Mouse (Mus musculus): ENCODE data around the gene Exph5. TPM values are rescaled to one million over a fixed set of nuclear protein-coding genes. Genes with fewer than 3 reads are reported as not detected.

The Exph5 gene
- total RNA-seq, 2 experiments from 2014 or later: 26.8 to 29.0 TPM

DNA sequence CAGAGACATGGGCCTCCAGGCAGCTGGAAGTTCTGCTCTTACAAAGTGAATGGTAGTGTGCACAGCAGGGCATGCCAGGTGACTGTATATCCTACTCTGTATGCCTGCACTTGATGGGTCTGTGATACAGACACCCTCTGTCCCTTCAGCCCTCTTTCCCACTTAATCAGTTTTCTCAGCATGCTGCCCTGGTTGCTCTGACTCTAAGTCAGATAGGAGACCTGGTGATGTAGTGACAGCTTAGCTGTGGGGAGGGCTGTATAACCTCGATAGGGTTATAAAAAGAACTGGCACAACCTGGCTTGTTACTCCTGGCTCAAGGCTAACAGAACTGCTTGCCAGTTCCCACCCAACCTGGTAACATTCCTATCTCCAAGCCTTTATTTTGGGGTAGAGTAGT is 47.7 kb downstream of the Exph5 start:
- intact Hi-C loops (cut with DNase I): no loop called here

DNA sequence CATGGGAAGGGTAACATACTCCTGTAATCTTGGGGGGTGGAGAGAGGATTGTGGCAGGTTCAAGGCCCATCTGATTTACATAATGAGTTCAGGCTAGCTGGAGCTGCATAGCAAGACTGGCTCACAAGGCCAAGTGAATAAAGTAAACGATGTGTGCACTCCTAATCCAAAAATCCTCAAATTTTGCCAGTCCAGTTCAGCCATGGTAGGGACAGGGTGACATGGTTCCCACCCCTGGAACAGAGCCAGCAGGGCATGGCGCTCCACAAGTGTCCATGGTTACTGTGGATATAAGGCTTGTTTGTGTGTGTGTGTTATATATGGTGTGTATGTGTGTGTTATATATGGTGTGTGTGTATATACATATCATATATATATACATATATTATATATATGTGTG is 48.9 kb downstream of the Exph5 start:
- DNase-seq (ENCODE audit: low spot score in 2 of 2): no peak
- intact Hi-C loops (cut with DNase I): no loop called here

More for the DNA sequence above, 47.7 kb downstream of the Exph5 start:
- no peak for DNase-seq (ENCODE audit: low spot score in 2 of 2)

DNA sequence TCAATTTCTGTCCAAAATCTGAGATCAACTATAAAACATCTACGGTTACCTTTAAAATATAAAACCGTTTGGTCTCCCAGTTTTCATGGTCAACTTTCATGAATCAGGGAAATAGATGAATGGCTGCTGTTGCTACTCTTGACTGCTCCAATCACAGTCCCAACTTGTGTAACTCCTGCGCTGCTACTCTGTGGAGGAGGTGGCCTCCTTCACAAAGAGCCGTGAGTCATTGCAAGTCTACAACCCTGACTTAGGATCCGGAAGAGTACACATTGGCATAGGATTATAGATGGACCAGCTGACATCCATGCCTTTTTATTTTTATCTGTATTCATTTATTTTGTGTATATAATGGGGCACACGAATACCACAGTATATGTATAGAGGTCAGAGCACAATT is 50.4 kb downstream of the Exph5 start:
- DNase-seq (ENCODE audit: low spot score in 2 of 2): no peak
- intact Hi-C loops (cut with DNase I): no loop called here

DNA sequence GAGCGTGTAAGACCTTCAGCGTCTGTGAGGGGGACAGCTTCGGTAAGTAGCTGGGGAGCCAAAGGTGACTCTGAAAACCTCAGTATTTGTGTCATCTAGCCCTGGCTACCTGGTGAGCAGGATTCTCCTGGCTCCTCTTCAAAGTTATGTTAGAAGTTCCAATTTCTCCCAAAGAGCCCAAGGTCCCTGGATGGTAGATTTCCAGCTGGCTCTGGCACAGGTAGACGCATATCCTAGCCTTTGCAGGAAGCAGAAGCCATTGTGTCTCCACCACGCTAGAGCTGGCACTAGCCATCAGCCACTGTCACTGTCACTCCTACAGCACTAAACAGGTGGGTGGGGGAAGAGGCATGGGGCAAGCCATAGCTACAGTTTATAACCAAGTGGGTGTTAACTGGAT is 51.7 kb downstream of the Exph5 start:
- intact Hi-C loops (cut with DNase I): no loop called here
- DNase-seq (ENCODE audit: low spot score in 2 of 2): no peak

GRCm38 (mm10) chr9:53356219-53357155 is 55.0 kb downstream of the Exph5 start:
- intact Hi-C loops (cut with DNase I): no loop called here
- DNase-seq (ENCODE audit: low spot score in 2 of 2): no peak

GRCm38 (mm10) chr9:53371339-53371738 is 69.9 kb downstream of the Exph5 start:
- no peak for DNase-seq (ENCODE audit: low spot score in 2 of 2)
- intact Hi-C loops (cut with DNase I): no loop called here

DNA sequence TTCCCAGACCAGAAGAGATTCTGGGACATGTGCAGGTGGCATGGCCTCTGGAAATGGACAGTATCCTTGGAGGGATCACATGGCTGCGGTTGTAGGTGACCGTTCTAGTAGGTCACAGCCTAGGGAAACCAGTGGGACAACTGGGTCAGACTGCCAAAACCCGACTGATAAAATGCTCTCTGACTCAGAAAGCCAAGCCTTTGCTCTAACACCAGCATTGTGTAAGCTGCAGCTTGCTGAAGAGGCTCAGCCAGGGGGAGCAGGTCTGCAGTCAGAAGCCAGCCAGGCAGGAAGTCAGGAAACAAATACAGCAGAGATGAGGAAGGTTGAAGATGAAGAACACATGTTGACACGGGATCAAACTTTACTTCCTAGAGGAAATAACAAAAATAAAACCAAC is 74.4 kb downstream of the Exph5 start:
- intact Hi-C loops (cut with DNase I): no loop called here
- DNase-seq (ENCODE audit: low spot score in 2 of 2): no peak

GRCm38 (mm10) chr9:53376820-53377219 is 75.3 kb downstream of the Exph5 start:
- intact Hi-C loops (cut with DNase I): no loop called here
- no peak for DNase-seq (ENCODE audit: low spot score in 2 of 2)

DNA sequence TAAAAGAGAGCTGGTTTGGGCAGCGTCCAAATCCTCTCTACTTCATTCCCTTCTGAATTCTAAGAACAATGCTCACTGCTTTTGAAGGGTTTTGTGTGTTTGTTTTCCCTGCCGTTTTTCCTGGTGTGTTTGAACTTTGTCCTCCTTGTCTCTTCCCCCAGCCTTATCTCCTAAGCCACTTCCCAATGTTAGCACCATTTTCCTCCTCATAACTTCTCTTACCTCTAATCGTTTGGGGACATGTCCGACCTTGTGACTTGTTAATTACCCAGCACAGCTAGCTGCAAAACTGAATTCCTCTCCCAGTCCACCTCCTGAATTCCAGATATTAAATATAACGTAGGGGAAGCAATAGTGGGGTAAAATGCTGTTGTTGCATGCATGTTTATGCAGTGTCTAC is 76.1 kb downstream of the Exph5 start:
- DNase-seq (ENCODE audit: low spot score in 2 of 2): no peak
- intact Hi-C loops (cut with DNase I): no loop called here

GRCm38 (mm10) chr9:53378171-53378570 is 76.7 kb downstream of the Exph5 start:
- no peak for DNase-seq (ENCODE audit: low spot score in 2 of 2)
- intact Hi-C loops (cut with DNase I): no loop called here

DNA sequence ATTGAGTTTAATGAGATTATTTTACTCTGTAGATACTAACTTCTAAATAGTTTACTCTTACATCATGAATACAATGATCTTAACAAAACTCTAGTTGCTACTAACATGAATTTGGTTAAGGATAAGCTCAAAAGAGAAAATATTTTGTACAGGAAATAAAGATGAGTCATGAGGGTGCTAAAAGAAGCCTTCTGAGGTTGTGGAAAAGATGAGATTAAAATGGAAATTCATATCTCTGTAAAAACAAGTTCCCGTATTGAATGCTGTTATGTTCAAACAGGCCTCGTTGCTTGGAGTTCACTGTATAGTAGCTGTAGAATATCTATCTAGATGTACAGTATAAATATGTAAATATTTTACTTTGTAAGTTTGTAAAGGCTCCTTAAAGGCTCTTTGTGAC is 79.1 kb downstream of the Exph5 start:
- intact Hi-C loops (cut with DNase I): loop anchor here (5.0 kb wide), 1 partner anchor 123 kb away; no protein-coding TSS in a partner anchor
- DNase-seq (ENCODE audit: low spot score in 2 of 2): no peak

GRCm38 (mm10) chr9:53381113-53381615 is 79.7 kb downstream of the Exph5 start:
- intact Hi-C loops (cut with DNase I): loop anchor here (5.0 kb wide), 1 partner anchor 124 kb away; no protein-coding TSS in a partner anchor

GRCm38 (mm10) chr9:53383951-53384866 is 82.7 kb downstream of the Exph5 start, which contains the start of gene Kdelc2:
TSS of gene Kdelc2 (plus strand) at chr9:53384025.
- intact Hi-C loops (cut with DNase I): loop anchor here (2.0 to 5.0 kb wide), 2 partner anchors 43 to 127 kb away; no protein-coding TSS in a partner anchor
- DNase-seq (ENCODE audit: low spot score in 2 of 2): peak; percentile 79 to 80

More at GRCm38 (mm10) chr9:53381113-53381615, 79.7 kb downstream of the Exph5 start:
- DNase-seq (ENCODE audit: low spot score in 2 of 2): no peak

DNA sequence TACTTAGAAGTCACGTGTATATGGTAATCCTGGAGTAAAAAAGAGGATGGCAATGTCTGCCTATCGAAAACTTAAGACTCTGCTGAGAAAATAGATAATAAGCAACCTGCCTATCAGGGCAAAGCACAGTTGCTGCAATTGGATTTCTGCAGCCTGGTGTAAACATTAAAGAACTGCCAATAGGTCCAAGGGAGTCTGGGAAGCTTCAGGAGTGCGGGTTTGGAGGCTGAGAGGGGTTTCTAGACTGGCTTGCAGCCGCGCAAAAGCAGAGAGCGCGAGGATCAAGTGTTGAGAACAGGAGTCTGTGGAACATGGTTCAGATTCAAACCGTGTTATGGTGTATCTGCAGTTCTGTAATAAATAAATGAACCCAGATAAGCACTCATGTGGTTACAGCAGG is 83.4 kb downstream of the Exph5 start:
- intact Hi-C loops (cut with DNase I): loop anchor here (2.0 to 5.0 kb wide), 2 partner anchors 44 to 128 kb away; no protein-coding TSS in a partner anchor
- DNase-seq (ENCODE audit: low spot score in 2 of 2): no peak

- no peak for DNase-seq (ENCODE audit: low spot score in 2 of 2)
- intact Hi-C loops (cut with DNase I): no loop called here
These were observed 86.0 kb downstream of the Exph5 start for GRCm38 (mm10) chr9:53387431-53387830.

DNA sequence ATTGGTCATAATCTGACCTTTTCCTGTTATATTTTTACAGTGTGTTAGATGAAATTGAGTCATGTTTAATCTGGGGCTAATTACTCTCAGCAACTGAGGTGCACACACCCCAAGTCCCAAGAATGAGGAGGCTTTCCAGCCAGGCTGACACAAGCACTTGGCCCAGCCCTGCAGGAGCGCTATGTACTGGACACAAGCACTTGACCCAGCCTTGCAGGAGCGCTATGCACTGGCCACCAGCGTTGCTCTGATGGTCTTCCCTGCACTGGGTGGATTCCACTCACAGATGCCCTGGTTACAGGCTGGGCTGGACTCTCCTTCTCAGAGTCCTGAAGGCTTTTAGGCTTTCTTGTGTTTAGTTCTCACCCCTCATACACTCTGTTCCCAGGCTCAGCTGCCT is 87.6 kb downstream of the Exph5 start:
- no peak for DNase-seq (ENCODE audit: low spot score in 2 of 2)
- intact Hi-C loops (cut with DNase I): no loop called here

DNA sequence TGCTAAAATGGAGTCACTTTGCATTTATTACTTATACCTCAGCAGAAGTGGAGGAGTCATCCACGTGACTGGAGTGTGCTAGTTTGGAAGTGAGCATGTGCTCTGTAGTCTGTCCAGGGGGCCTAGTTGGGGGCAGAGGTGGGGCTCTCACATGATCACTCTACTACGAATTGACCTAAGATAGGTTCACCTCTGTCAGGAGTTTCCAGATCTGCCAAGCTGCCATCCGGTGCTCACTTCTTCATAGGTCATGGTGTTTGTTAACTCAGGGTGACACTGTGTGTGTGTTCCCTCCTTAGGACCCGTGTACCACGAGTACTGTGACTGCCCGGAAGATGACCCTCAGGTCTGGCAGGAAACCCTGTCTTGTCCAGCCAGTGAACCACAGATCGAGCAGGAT is 88.7 kb downstream of the Exph5 start:
- intact Hi-C loops (cut with DNase I): no loop called here
- no peak for DNase-seq (ENCODE audit: low spot score in 2 of 2)

- intact Hi-C loops (cut with DNase I): loop anchor here (2.0 kb wide), 1 partner anchor 143 kb away; no protein-coding TSS in a partner anchor
- DNase-seq (ENCODE audit: low spot score in 2 of 2): no peak
These were observed 96.4 kb downstream of the Exph5 start for GRCm38 (mm10) chr9:53397685-53398387.

- intact Hi-C loops (cut with DNase I): loop anchor here (2.0 kb wide), 1 partner anchor 144 kb away; no protein-coding TSS in a partner anchor
These were observed 96.9 kb downstream of the Exph5 start for GRCm38 (mm10) chr9:53398388-53398700.

More at GRCm38 (mm10) chr9:53398388-53398700, 96.9 kb downstream of the Exph5 start:
- DNase-seq (ENCODE audit: low spot score in 2 of 2): no peak

Data from left cerebral cortex, postnatal 36 days (tissue).